Mouse (Mus musculus) thymus, postnatal 4 days (tissue): Measurements from ENCODE around the gene Purb.

Source experiments
- DNase-seq: peaks from one replicate; pipeline ENCODE4 v3.0.0; 2021

Purb gene

DNA sequence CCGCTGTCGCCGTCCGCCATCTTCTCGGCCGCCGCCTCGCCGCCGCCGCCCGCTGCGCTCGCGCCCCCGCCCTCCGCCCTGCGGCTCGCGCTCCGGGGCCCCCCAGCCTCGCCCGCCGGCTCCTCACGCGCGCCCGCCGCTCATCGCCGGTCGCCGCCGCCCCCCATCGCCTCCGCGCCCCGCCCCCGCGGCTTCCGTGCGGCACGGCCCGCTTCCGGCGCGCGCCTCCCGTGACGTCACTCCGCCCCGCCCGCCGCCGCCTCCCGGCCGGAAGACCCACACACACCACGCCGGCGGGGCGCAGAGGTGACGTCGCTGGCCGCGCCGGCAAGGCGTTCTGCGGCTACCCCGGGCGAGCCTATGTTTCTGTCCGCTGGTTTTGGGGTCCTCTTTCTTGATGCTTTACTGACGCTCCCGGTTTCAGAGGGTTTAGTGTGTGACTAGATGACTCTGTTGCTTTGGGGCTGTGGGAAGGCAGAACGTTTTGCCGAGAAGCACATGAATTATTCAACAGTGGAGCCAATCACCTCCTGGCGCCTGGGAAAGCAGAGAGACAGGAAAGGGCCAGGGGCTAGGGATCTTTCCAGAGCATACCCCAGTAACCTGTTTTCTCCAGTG lies at the start of gene Purb:
TSS of gene Purb (minus strand) at position 51 of the 618 bp plus-strand sequence.
- peak; percentile 98 for DNase-seq

DNA sequence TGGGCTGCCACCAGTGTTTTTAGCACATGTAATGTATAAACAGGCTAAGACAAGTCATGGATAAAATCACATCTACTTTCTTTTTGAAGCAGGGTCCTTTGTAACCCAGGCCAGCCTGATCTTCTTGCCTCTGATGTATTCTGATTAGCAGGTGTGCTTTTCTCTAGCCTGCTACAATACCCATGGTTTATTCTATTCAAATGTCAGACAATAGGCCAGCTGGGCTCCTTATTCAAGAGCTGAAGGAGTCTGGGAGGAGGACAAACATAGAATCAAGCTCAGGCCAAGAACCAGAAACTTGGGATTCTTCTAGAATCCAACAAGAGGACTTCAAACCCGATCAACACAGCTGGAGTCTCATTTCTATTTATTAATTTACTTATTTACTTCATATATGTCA lies 49.5 kb upstream of the Purb start:
- DNase-seq: no peak

GRCm38 (mm10) chr11:6524880-6525238 lies 49.1 kb upstream of the Purb start:
- no peak for DNase-seq

GRCm38 (mm10) chr11:6524165-6524879 lies 48.6 kb upstream of the Purb start:
- DNase-seq: no peak

DNA sequence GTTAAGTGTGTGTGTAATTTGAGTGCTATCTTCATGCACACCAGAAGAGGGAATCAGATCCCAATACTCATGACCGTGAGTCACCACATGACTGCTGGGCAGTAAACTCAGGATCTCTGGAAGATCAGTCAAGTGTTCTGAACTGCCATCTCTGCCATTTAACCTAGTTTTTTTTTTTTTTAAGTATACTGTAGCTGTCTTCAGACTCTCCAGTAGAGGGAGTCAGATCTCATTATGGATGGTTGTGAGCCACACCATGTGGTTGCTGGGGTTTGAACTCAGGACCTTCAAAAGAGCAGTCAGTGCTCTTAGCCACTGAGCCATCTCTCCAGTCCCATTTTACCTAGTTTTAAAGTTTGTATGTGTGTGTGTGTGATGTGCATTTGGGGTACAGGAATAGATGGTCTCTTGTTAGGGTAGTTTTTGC lies 48.0 kb upstream of the Purb start:
- no peak for DNase-seq

DNA sequence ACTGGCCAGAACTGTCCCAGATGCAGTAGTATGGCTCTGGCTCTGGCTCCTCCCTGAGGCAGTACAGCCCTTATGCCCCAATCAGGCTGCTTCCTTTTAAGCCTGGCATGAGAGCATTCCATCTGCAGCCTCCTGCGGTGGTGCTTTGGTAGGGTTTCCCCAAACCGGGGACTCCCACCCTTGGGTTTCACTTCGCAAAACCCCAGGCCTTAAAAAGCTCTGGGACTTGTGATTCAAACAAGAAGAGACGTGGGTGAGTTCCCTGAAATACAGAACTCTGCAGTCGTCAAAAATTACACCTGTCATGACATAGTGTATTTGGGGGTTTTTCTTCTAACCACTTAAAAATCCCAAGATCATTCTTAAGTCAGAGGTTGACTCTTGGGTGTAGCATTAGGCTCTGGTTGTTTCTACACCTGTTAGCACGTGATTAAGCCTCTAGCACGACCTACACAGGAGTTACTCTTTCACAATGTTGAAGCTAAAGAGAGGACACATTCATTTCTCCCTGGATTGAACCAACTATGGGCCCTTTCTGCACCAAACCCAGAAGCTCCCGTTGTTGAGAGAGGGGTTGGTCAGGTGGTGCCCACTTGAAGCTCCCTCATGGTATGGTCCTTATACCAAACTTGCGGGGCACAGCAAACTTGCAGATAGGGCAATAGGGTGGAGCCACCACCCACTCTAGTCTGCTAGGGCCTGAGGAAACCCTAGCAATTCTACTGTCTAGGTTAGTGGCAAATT lies 47.2 kb upstream of the Purb start:
- peak; percentile 36 for DNase-seq

DNA sequence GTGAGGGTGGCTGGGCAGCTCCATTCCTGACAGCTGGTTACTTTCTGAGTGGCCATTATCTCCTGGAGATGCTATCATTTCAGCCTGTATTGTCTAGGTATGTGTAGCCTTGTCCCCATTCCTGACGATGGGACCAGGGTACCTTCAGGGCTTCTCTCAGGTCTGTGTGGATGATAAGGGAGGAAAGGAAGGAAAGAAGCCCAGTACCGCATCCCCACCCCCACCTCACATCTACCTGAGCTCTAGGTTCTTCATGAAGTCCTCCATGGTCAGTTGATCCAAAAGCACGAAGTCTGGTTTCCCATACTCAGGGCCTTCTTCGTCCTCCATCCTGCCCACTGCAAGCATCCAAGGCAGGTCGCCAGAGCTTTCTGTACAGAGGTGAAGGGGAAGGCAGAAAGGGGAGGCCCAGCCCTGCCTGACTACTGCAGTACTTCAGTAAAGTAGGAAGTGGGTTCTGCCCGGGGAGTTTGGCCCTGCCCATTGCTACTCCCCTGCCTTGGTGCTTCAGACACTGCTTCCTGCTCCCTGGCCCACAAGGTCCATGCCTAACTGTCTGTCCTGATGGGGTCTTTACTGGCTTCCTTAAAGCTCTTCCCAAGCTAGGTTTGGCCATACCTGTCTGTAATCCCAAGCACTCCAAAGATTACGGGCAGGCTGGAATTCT lies 44.9 kb upstream of the Purb start, which contains the start of gene Myo1g:
TSS of gene Myo1g (minus strand) at position 459 of the 667 bp plus-strand sequence.
- DNase-seq: peak; percentile 74

GRCm38 (mm10) chr11:6519491-6520033 lies 43.8 kb upstream of the Purb start:
- peak; percentile 66 for DNase-seq

GRCm38 (mm10) chr11:6514837-6515236 lies 39.1 kb upstream of the Purb start:
- DNase-seq: no peak

GRCm38 (mm10) chr11:6508269-6508876 lies 32.7 kb upstream of the Purb start:
- DNase-seq: no peak

- no peak for DNase-seq
Measured at GRCm38 (mm10) chr11:6506516-6506915, 30.8 kb upstream of the Purb start.

- no peak for DNase-seq
Measured at GRCm38 (mm10) chr11:6504689-6505088, 29.0 kb upstream of the Purb start.

GRCm38 (mm10) chr11:6504226-6504625 lies 28.5 kb upstream of the Purb start:
- no peak for DNase-seq

- no peak for DNase-seq
Measured at GRCm38 (mm10) chr11:6502506-6502905, 26.8 kb upstream of the Purb start.

DNA sequence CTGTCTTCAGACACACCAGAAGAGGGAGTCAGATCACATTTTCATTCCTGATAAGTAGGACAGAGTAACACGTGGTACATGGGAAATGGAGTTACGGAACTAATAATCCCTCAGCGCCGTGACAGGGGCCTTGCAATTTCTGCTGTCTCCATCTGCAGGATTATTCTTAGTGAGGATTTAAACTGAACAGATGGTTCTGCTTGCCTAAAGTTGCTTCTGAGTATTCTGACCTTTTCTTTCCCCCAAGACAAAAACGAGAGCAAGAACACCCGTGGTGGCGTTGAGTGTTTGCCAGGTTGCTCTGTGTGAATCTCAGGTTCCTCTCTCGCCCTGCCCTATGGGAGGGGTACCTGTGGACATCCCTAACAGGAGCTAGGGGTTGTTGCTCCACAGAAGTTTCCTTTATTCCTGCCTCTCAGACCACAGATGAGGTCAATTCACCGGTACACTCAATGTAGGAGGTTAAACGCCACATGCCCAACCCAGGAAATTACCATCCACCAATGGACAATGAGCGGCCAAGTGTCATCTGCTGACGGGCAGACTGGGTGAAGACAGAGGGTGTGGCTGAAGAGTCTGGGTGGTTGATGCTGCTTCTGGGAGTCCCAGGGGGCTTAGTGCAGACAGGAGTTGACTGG lies 21.7 kb upstream of the Purb start:
- DNase-seq: no peak

DNA sequence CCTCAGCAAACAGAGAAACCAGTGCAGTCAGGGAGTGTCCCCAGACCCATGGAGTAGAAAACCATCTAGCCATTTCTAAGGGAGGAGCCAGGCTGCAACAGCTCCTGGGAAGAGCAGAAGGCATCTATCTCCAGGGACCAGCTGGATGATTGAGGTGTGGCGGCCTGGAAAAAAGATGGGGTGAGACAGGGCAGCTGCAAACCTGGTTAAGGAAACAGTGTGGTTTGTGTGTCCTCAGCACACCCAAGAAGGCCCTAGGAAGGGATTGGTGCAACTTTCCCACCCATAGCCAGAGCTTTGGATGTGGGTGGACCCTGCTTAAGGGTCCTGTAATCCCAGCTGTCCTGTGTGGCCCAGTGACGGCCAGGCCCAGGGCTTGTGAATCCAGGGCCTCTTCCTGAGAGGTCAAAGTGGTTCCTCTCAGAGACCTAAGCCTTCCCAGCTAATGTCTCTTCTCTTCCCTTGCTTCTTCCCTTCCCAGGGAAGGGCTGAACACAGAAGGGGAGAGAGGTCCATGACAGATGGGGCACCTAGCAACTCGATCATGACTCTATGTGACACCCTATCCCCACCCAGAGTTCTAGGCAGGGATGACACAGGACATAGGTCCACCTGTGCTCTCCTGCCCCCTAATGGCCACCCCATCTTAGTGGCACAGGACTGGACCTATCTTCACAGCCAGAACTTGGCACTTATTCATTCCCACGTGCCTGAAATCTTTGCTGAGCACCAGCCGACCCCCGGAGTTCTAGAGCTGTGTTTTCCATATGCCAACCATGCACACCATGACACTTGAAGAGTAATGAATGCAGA lies 14.2 kb upstream of the Purb start:
- peak; percentile 75 for DNase-seq

- DNase-seq: no peak
Measured at GRCm38 (mm10) chr11:6489257-6489656, 13.5 kb upstream of the Purb start.

DNA sequence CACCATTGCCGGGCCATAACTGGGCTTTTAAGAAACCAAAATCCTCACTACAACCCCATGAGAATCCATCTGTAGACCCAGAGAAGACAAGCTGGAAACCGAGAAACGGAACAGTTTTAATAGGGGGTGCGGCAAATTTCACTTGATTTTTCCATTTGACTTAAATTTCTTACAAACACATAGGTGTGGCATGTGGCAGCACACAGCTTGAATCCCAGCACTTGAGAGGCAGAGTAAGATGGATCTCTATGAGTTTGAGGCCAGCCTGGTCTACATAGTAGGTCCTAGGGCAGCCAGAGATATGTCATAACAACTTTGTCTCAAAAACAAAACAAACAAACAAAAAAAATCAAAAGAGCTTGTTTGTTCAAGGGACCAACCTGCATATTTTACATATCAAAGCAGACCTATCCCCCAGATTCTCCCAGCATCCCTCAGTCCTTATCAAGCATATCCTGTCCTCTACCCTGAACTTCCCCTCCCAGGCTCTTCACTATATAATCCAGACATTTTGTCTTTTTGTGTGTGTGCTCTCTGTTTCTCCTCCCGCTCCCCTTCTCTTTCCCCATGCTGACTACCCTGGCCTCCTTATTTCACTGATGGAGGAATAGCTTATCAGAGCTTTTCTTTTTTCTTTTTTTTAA lies 12.4 kb upstream of the Purb start:
- no peak for DNase-seq

- DNase-seq: no peak
Measured at GRCm38 (mm10) chr11:6487496-6487895, 11.8 kb upstream of the Purb start.

- no peak for DNase-seq
Measured at GRCm38 (mm10) chr11:6486916-6487315, 11.2 kb upstream of the Purb start.
